Mouse (Mus musculus) forebrain, postnatal 0 days (tissue): ENCODE measurements around the gene Iqck. TPM values are rescaled to one million over a fixed set of nuclear protein-coding genes. Genes with fewer than 3 reads are reported as not detected.

Experiments used
- ATAC-seq: fragments of 200-750 bp; cut with Nextera tagmentation; 2 replicates; pipeline ENCODE4 v1.8.0; 2017; ENCODE audit warnings: mild to moderate bottlenecking, moderate library complexity
- DNase-seq: peaks from one replicate; pipeline ENCODE4 v3.0.0-alpha.2; 2015
- H3K27ac ChIP-seq: fragments of 300-500 bp; sonication (generic); 2 replicates; pipeline ENCODE4 v1.5.1; 2014; ENCODE audit warnings: low read depth, mild to moderate bottlenecking, antibody characterized with exemption, low read length, moderate library complexity, mixed read lengths
- H3K27me3 ChIP-seq: fragments of 300-500 bp; sonication (generic); 2 replicates; pipeline ENCODE4 v1.6.1; 2014; ENCODE audit warnings: mild to moderate bottlenecking, low read length, mixed read lengths; ENCODE audit not compliant: insufficient read depth
- H3K36me3 ChIP-seq: fragments of 300-500 bp; sonication (generic); 2 replicates; pipeline ENCODE4 v1.6.1; 2014; ENCODE audit warnings: mild to moderate bottlenecking, moderate library complexity; ENCODE audit not compliant: insufficient read depth
- H3K4me1 ChIP-seq: fragments of 300-500 bp; sonication (generic); 2 replicates; pipeline ENCODE4 v1.6.1; 2014; ENCODE audit warnings: antibody characterized with exemption; ENCODE audit not compliant: insufficient read depth
- H3K4me2 ChIP-seq: fragments of 300-500 bp; sonication (generic); 2 replicates; pipeline ENCODE4 v1.6.1; 2014; ENCODE audit warnings: low read depth, mild to moderate bottlenecking, moderate library complexity
- H3K4me3 ChIP-seq: fragments of 300-500 bp; sonication (generic); 2 replicates; pipeline ENCODE4 v1.5.1; 2014; ENCODE audit warnings: low read depth, low read length, mixed read lengths
- H3K9ac ChIP-seq: fragments of 300-500 bp; sonication (generic); 2 replicates; pipeline ENCODE4 v1.6.1; 2014; ENCODE audit warnings: mild to moderate bottlenecking
- H3K9me3 ChIP-seq: fragments of 300-500 bp; sonication (generic); 2 replicates; pipeline ENCODE4 v1.6.1; 2016; ENCODE audit warnings: low read length
- CTCF ChIP-seq: sonication (generic); IDR thresholded peaks from 2 replicates; pipeline ENCODE4 v1.5.1; 2016; ENCODE audit warnings: antibody characterized with exemption, control low read depth, low read depth
- WGBS: fragments of 180-500 bp; shearing (Covaris S2); extraction: QIAGEN DNeasy Blood & Tissue Kit; methylation state at CpG from one replicate; pipeline ENCODE4 v1.1.7; 2014; 5-methylcytosine and 5-hydroxymethylcytosine counted together
- polyA plus RNA-seq: library from polyadenylated mRNA; unstranded; fragments of >200 nt; fragmentation: Nextera tagmentation; extraction: Ambion mirVana; gene quantifications from 2 replicates; pipeline ENCODE4 v1.2.1, GENCODE M21; 2015
- total RNA-seq: library from RNA; depleted of rRNA; stranded (reverse); fragments of >200 nt; gene quantifications from 2 replicates; pipeline ENCODE4 v1.2.3, GENCODE M21; 2014; rRNA removed

Gene Iqck
- total and polyA plus RNA-seq, 2 experiments from 2014 or later, result 6.2 to 7.1 TPM

DNA sequence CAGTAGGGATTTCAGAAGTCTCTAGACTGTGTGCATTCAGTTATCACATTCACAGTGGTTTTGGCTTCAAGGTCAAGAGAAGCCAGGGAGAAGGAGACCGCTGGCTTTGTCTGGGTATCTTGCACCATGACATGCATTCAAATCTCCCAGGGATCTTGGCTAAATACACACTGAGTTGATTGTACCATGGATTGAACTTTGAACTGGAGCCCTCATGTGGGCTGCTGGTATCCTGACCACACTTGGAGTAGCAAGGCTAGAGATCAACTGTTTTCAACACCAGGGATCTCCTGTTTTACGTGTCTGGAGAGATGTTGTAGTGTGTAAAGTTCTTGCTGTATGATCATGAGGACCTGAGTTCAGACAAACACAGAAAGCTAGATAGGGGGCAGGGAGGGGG is 144.3 kb downstream of the Iqck start:
- Histone ChIP-seq H3K4me2 (no peak overlapping the region), H3K36me3 (no peaks in the 10 kb centered on the region), H3K27me3 (no peaks in the 10 kb centered on the region), H3K9ac (no peak overlapping the region), H3K27ac (no peak overlapping the region), H3K9me3 (no peaks in the 10 kb centered on the region), H3K4me3 (no peak overlapping the region), H3K4me1 (peaks cover 6% of the 10 kb centered on the region; the same call in 1 of the 2 replicates)
- ATAC-seq, result no peak
- no peak for DNase-seq
- TF ChIP-seq CTCF, result no peak
- WGBS, result 87% methylated on average over 2 of the region's 2 CpGs

- Histone ChIP-seq H3K9ac (no peak overlapping the region), H3K27ac (no peak overlapping the region), H3K4me2 (no peak overlapping the region), H3K9me3 (no peaks in the 10 kb centered on the region), H3K4me1 (no peaks in the 10 kb centered on the region), H3K27me3 (no peaks in the 10 kb centered on the region), H3K4me3 (no peak overlapping the region), H3K36me3 (no peaks in the 10 kb centered on the region)
- ATAC-seq (no peak), DNase-seq (no peak)
- TF ChIP-seq CTCF, result no peak
- 59% methylated on average over 2 of the region's 2 CpGs for WGBS
Observed at GRCm38 (mm10) chr7:119001965-119002364, 146.4 kb downstream of the Iqck start.

DNA sequence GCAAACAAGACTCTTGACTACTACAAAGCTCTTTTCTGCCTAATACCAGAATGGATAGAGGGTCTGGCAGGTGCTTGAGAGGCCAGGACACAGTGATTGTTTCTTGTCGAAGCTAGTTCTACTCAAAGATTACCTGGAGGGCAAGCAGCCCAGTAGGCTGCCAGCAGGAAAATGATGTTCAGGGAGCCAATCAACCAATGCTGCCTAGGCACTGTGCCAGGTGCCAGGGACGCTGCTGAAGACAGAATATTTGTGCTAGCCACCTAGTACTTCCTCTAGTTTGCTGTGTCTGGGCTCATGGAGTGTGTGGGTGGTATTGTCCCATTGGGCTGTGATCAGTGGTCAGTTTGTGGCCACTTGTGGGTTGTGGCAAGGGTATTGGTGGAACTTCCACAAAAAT is 146.9 kb downstream of the Iqck start:
- no peak for TF ChIP-seq CTCF
- Histone ChIP-seq H3K9ac (no peak overlapping the region), H3K4me3 (no peak overlapping the region), H3K4me1 (no peaks in the 10 kb centered on the region), H3K4me2 (no peak overlapping the region), H3K27ac (no peak overlapping the region), H3K27me3 (no peaks in the 10 kb centered on the region), H3K36me3 (no peaks in the 10 kb centered on the region), H3K9me3 (no peaks in the 10 kb centered on the region)
- no peak for DNase-seq
- WGBS, result 34% methylated on average over 2 of the region's 2 CpGs
- no peak for ATAC-seq

- Histone ChIP-seq H3K9me3 (no peaks in the 10 kb centered on the region), H3K4me2 (no peak overlapping the region), H3K9ac (no peak overlapping the region), H3K4me3 (no peak overlapping the region), H3K27ac (no peak overlapping the region), H3K36me3 (no peaks in the 10 kb centered on the region), H3K4me1 (no peaks in the 10 kb centered on the region), H3K27me3 (no peaks in the 10 kb centered on the region)
- peak; percentile 91 for DNase-seq
- peak; percentile 71 for ATAC-seq
- 21% methylated on average over 5 of the region's 5 CpGs for WGBS
- TF ChIP-seq CTCF, result peak; percentile 95
Observed at GRCm38 (mm10) chr7:119010854-119011529, 155.4 kb downstream of the Iqck start.

DNA sequence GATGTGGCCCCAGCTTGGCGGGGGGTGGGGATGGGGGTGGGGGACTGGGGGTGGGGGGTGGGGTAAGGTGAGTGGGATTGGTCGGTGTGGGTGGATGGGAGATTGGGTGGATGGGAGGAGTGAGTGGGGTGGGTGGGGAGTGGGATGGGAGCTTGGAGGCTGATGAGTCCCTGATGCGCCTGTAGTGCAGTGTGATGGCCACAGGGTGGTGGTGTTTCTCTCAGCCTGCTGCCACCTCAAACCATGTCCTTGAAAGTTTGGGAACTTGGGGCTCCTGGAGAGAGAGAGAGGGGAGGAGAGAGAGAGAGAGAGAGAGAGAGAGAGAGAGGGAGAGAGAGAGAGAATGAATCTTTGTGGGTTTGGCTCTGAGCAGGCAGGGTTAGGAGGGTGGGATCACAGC is 160.2 kb downstream of the Iqck start:
- 0% methylated on average over 3 of the region's 3 CpGs for WGBS
- H3K4me3 ChIP-seq, result no peak overlapping the region
- no peak overlapping the region for H3K4me2 ChIP-seq
- peak; percentile 79 for TF ChIP-seq CTCF
- no peak overlapping the region for H3K9ac ChIP-seq
- no peaks in the 10 kb centered on the region for H3K36me3 ChIP-seq
- no peaks in the 10 kb centered on the region for H3K27me3 ChIP-seq
- no peaks in the 10 kb centered on the region for H3K4me1 ChIP-seq
- no peak overlapping the region for H3K27ac ChIP-seq
- H3K9me3 ChIP-seq, result no peaks in the 10 kb centered on the region
- ATAC-seq (peak; percentile 55), DNase-seq (peak; percentile 73)

GRCm38 (mm10) chr7:119019537-119019936 is 164.0 kb downstream of the Iqck start:
- Histone ChIP-seq H3K9ac (no peak overlapping the region), H3K9me3 (no peaks in the 10 kb centered on the region), H3K27ac (no peak overlapping the region), H3K4me3 (no peak overlapping the region), H3K4me1 (no peaks in the 10 kb centered on the region), H3K36me3 (no peaks in the 10 kb centered on the region), H3K4me2 (no peak overlapping the region), H3K27me3 (no peaks in the 10 kb centered on the region)
- ATAC-seq (peak; percentile 78), DNase-seq (peak; percentile 72)
- peak; percentile 82 for TF ChIP-seq CTCF
- 13% methylated on average over 4 of the region's 4 CpGs for WGBS

Other genes starting within 250 kb of the Iqck start
- 271 and 289 TPM in 2 replicates for gene Gde1, start 150.0 kb upstream of the Iqck start, total RNA-seq
- 263 and 284 TPM in 2 replicates for gene Gde1, start 150.0 kb upstream of the Iqck start, polyA plus RNA-seq
- gene Ccp110, start 143.2 kb upstream of the Iqck start, total RNA-seq, result 28.2 and 33.6 TPM in 2 replicates
- 8.9 and 13.3 TPM in 2 replicates for gene Ccp110, start 143.2 kb upstream of the Iqck start, polyA plus RNA-seq
- gene Vps35l, start 115.5 kb upstream of the Iqck start, total RNA-seq, result 89.7 and 105 TPM in 2 replicates
- gene Vps35l, start 115.5 kb upstream of the Iqck start, polyA plus RNA-seq, result 85.9 and 94.5 TPM in 2 replicates
- 30.2 and 41.5 TPM in 2 replicates for gene Knop1, start 502 bp downstream of the Iqck start, total RNA-seq
- 65.6 and 75.0 TPM in 2 replicates for gene Knop1, start 502 bp downstream of the Iqck start, polyA plus RNA-seq
- 18.7 and 34.0 TPM in 2 replicates for gene Gprc5b, start 139.5 kb downstream of the Iqck start, total RNA-seq
- gene Gprc5b, start 139.5 kb downstream of the Iqck start, polyA plus RNA-seq, result 6.7 and 6.9 TPM in 2 replicates